ENCODE assay signal across 15 mouse cellular contexts in genomic region chr1:118650771-118651080, GRCm38 (mm10). TPM values are rescaled to one million over a fixed set of nuclear protein-coding genes. Genes with fewer than 3 reads are reported as not detected.
DNase-seq lines count a peak whose midpoint lies in the region; ATAC-seq and TF ChIP-seq lines count a peak whose summit lies in the region.
"Had no signal": no experiment of that assay in that cellular context is flagged by ENCODE, and none has a peak within 500 bp of the region (broad histone marks: within the 10 kb centered on the region; RNA-seq: fewer than 3 reads in every experiment).

No protein-coding gene starts in this region.

- no peaks in the 10 kb centered on the region for H3K36me3 ChIP-seq in forebrain, embryonic 10.5 days (replicated peaks)
- no peaks in the 10 kb centered on the region for H3K36me3 ChIP-seq in forebrain, embryonic 12.5 days (replicated peaks)
- no peaks in the 10 kb centered on the region for H3K36me3 ChIP-seq in kidney, postnatal 0 days (ENCODE audit: insufficient read depth, low read length)
- H3K36me3 ChIP-seq in ES-E14 (ENCODE audit: control insufficient read depth, insufficient read depth, low read length, poor library complexity, severe bottlenecking): peaks cover 16% of the 10 kb centered on the region; the same call in 1 of the 2 replicates
- no peaks in the 10 kb centered on the region for H3K36me3 ChIP-seq in intestine, embryonic 16.5 days (ENCODE audit: control insufficient read depth, insufficient read depth, low read length)
- H3K36me3 ChIP-seq: embryonic facial prominence, embryonic 13.5 days; limb, embryonic 13.5 days; midbrain, embryonic 12.5 days had no signal

- 0 out of 2 replicates have a peak overlapping the region, but pooled peaks have one; percentile 35 for H3K27ac ChIP-seq in forebrain, embryonic 10.5 days
- no peak overlapping the region for H3K27ac ChIP-seq in forebrain, embryonic 12.5 days
- H3K27ac ChIP-seq in kidney, postnatal 0 days: peak overlapping the region; percentile 76
- H3K27ac ChIP-seq in ES-E14 (ENCODE audit: insufficient read depth, low read depth, low read length, poor library complexity, severe bottlenecking): peak overlapping the region; percentile 97
- peak overlapping the region; percentile 68 for H3K27ac ChIP-seq in intestine, embryonic 16.5 days (ENCODE audit: low read length)
- H3K27ac ChIP-seq: embryonic facial prominence, embryonic 13.5 days; left cerebral cortex, adult 2 months; limb, embryonic 13.5 days; midbrain, embryonic 12.5 days had no signal

- in situ Hi-C loops in ES-E14 (cut with MboI; ENCODE audit: low sequenced_read_pairs in 2 of 2, unreplicated experiment in 2 of 2): no loop called here

- DNase-seq in forebrain, embryonic 10.5 days (ENCODE audit: extremely low spot score, low spot score): no peak
- DNase-seq in kidney, postnatal 0 days (ENCODE audit: low spot score): no peak
- DNase-seq in kidney, postnatal 14 days: no peak
- no peak for DNase-seq in ES-E14 (ENCODE audit: low read depth, low spot score)
- DNase-seq in adrenal gland, postnatal 25 days: no peak
- DNase-seq: adrenal gland, postnatal 14 days; thymus, postnatal 4 days had no signal

- no peaks in the 10 kb centered on the region for H3K27me3 ChIP-seq in forebrain, embryonic 10.5 days (ENCODE audit: poor library complexity, severe bottlenecking)
- H3K27me3 ChIP-seq in forebrain, embryonic 12.5 days: no peaks in the 10 kb centered on the region
- no peaks in the 10 kb centered on the region for H3K27me3 ChIP-seq in kidney, postnatal 0 days (ENCODE audit: insufficient read depth, low read length)
- H3K27me3 ChIP-seq in intestine, embryonic 16.5 days (replicated peaks; ENCODE audit: control insufficient read depth, insufficient read depth, low read length): no peaks in the 10 kb centered on the region
- H3K27me3 ChIP-seq: CH12.LX; embryonic facial prominence, embryonic 13.5 days; limb, embryonic 13.5 days; midbrain, embryonic 12.5 days had no signal

- no peak for TF ChIP-seq CTCF in kidney, postnatal 0 days (IDR thresholded peaks at IDR 0.05; ENCODE audit: low read depth)

- ATAC-seq in forebrain, embryonic 12.5 days (ENCODE audit: low FRiP score): no peak
- no peak for ATAC-seq in kidney, postnatal 0 days (replicated peaks; ENCODE audit: low FRiP score, low read depth)
- no peak for ATAC-seq in intestine, embryonic 16.5 days
- no peak for ATAC-seq in granulocyte monocyte progenitor cell, adult 5-6 weeks (replicated peaks; ENCODE audit: poor library complexity, severe bottlenecking)

- 59% methylated on average over 3 of the region's 3 CpGs for WGBS in forebrain, embryonic 10.5 days
- WGBS in forebrain, embryonic 12.5 days: 20% methylated on average over 2 of the region's 3 CpGs
- WGBS in kidney, postnatal 0 days: 30% methylated on average over 3 of the region's 3 CpGs
- 33% methylated on average over 3 of the region's 3 CpGs for WGBS in intestine, embryonic 16.5 days

- no peak overlapping the region for H3K4me2 ChIP-seq in forebrain, embryonic 12.5 days
- no peak overlapping the region for H3K4me2 ChIP-seq in kidney, postnatal 0 days (ENCODE audit: low read length)
- H3K4me2 ChIP-seq in intestine, embryonic 16.5 days (ENCODE audit: low read depth, low read length): no peak overlapping the region
- H3K4me2 ChIP-seq: embryonic facial prominence, embryonic 13.5 days; limb, embryonic 13.5 days; midbrain, embryonic 12.5 days had no signal

- no peak overlapping the region for H3K9ac ChIP-seq in forebrain, embryonic 12.5 days
- 0 out of 2 replicates have a peak overlapping the region, but pooled peaks have one; percentile 19 for H3K9ac ChIP-seq in kidney, postnatal 0 days (ENCODE audit: low read depth, low read length)
- H3K9ac ChIP-seq in ES-E14 (ENCODE audit: insufficient read depth, low read depth, low read length, poor library complexity, severe bottlenecking): peak overlapping the region; percentile 19; the same call in 1 of the 2 replicates
- no peak overlapping the region for H3K9ac ChIP-seq in intestine, embryonic 16.5 days (ENCODE audit: low read depth, low read length)
- H3K9ac ChIP-seq: embryonic facial prominence, embryonic 13.5 days; limb, embryonic 13.5 days; midbrain, embryonic 12.5 days had no signal

- no peaks in the 10 kb centered on the region for H3K9me3 ChIP-seq in forebrain, embryonic 10.5 days
- no peaks in the 10 kb centered on the region for H3K9me3 ChIP-seq in forebrain, embryonic 12.5 days
- no peaks in the 10 kb centered on the region for H3K9me3 ChIP-seq in kidney, postnatal 0 days (replicated peaks; ENCODE audit: low read length)
- no peaks in the 10 kb centered on the region for H3K9me3 ChIP-seq in ES-E14 (ENCODE audit: control insufficient read depth, insufficient read depth, low read depth, low read length)
- H3K9me3 ChIP-seq in intestine, embryonic 16.5 days (ENCODE audit: control insufficient read depth, low read length): no peaks in the 10 kb centered on the region
- H3K9me3 ChIP-seq: embryonic facial prominence, embryonic 13.5 days; limb, embryonic 13.5 days; midbrain, embryonic 12.5 days had no signal

- peaks cover 16% of the 10 kb centered on the region for H3K4me1 ChIP-seq in forebrain, embryonic 10.5 days
- peaks cover 12% of the 10 kb centered on the region; the same call in 1 of the 2 replicates for H3K4me1 ChIP-seq in forebrain, embryonic 12.5 days
- H3K4me1 ChIP-seq in kidney, postnatal 0 days (replicated peaks; ENCODE audit: insufficient read depth, low read length): peaks cover 11% of the 10 kb centered on the region; the same call in 1 of the 2 replicates
- H3K4me1 ChIP-seq in ES-E14 (ENCODE audit: control insufficient read depth in 2 of 2, insufficient read depth in 2 of 2, low read length in 2 of 2, poor library complexity in 1 of 2): peaks cover 30 to 44% of the 10 kb centered on the region in 2 experiments
- peaks cover 28% of the 10 kb centered on the region for H3K4me1 ChIP-seq in intestine, embryonic 16.5 days (ENCODE audit: control insufficient read depth, insufficient read depth, low read length)
- H3K4me1 ChIP-seq: embryonic facial prominence, embryonic 13.5 days; limb, embryonic 13.5 days had no signal

- no peak overlapping the region for H3K4me3 ChIP-seq in forebrain, embryonic 10.5 days
- no peak overlapping the region for H3K4me3 ChIP-seq in forebrain, embryonic 12.5 days (replicated peaks)
- no peak overlapping the region for H3K4me3 ChIP-seq in kidney, postnatal 0 days (replicated peaks; ENCODE audit: low read depth, low read length)
- peak overlapping the region in 1 of 2 experiments; percentile 2; a peak in 2 of 4 replicates for H3K4me3 ChIP-seq in ES-E14 (ENCODE audit: insufficient read depth in 1 of 2, low read depth in 1 of 2, low read length in 2 of 2, poor library complexity in 1 of 2, severe bottlenecking in 1 of 2)
- no peak overlapping the region for H3K4me3 ChIP-seq in intestine, embryonic 16.5 days (ENCODE audit: low read length)
- H3K4me3 ChIP-seq: embryonic facial prominence, embryonic 13.5 days; left cerebral cortex, adult 2 months; limb, embryonic 13.5 days; midbrain, embryonic 12.5 days had no signal

TF ChIP-seq in ES-E14, 5 proteins besides CTCF, POLR2A, EP300 and RAD21:
- TF ChIP-seq ZC3H11A (IDR thresholded peaks at IDR 0.05; ENCODE audit: borderline replicate concordance, low read depth, low read length): no peak
- TF ChIP-seq HCFC1 (IDR thresholded peaks at IDR 0.05; ENCODE audit: borderline replicate concordance, insufficient read depth, low read length): no peak
- TF ChIP-seq MAFK (IDR thresholded peaks at IDR 0.05; ENCODE audit: insufficient read depth, low read depth, low read length): no peak
- TF ChIP-seq ZNF384 (IDR thresholded peaks at IDR 0.05; ENCODE audit: low read depth, low read length): no peak
- TF ChIP-seq CHD2 (IDR thresholded peaks at IDR 0.05; ENCODE audit: low read depth, low read length): no peak
TF ChIP-seq in ES-E14: peak in this region for 0.

RNA-seq across cellular contexts. Expression of gene Tfcp2l1, which starts 23.0 kb away (rescaled TPM):
- 0.06 and 0.25 TPM in 2 replicates for polyA plus RNA-seq in forebrain, embryonic 10.5 days (2016; fragmentation: Nextera tagmentation; extraction: Ambion mirVana)
- polyA plus RNA-seq in forebrain, embryonic 12.5 days (2016; fragmentation: Nextera tagmentation; extraction: Ambion mirVana): 0.13 and 0.18 TPM in 2 replicates
- 35.6 and 38.6 TPM in 2 replicates for polyA plus RNA-seq in kidney, postnatal 0 days (2015; fragmentation: Nextera tagmentation; extraction: Ambion mirVana)
- 36.0 and 42.3 TPM in 2 replicates for total RNA-seq in ES-E14 (2012; rRNA removed)
- polyA plus RNA-seq in intestine, embryonic 16.5 days (2015; fragmentation: Nextera tagmentation; extraction: Ambion mirVana): 3.1 and 4.0 TPM in 2 replicates
- total RNA-seq in granulocyte monocyte progenitor cell, adult 5-6 weeks (2014; fragmentation: Nextera tagmentation): not detected in 2 replicates
- 0.15 and 1.7 TPM in 2 replicates for total RNA-seq in granulocyte monocyte progenitor cell, adult 5-6 weeks (2017)
- total RNA-seq in adrenal gland, postnatal 25 days (2021): 0.46 and 0.62 TPM in 2 replicates

Comparison
In these comparisons a context has a peak if more than half of its experiments do, and no peak if none do; other contexts are left out.
1. H3K9ac ChIP-seq: peak in kidney, postnatal 0 days (single experiment) and ES-E14 (single experiment); none in forebrain, embryonic 12.5 days (single experiment) and intestine, embryonic 16.5 days (single experiment).